Mouse (Mus musculus): ENCODE results near the gene Timp3. TPM values are rescaled to one million over a fixed set of nuclear protein-coding genes. Genes with fewer than 3 reads are reported as not detected.

Timp3 gene
- polyA plus RNA-seq, 1 experiment from 2014 or later: 91.7 TPM

- Histone ChIP-seq H3K4me3 (ENCODE audit: low read length) (no peak overlapping the region), H3K36me3 (ENCODE audit: control insufficient read depth, insufficient read depth) (0 out of 2 replicates have a peak, but pooled peaks cover 4% of the 10 kb centered on the region), H3K27ac (ENCODE audit: low read length) (no peak overlapping the region), H3K4me2 (ENCODE audit: low read depth, low read length) (no peak overlapping the region), H3K9me3 (replicated peaks; ENCODE audit: control insufficient read depth, low read length) (no peaks in the 10 kb centered on the region), H3K27me3 (ENCODE audit: control insufficient read depth, insufficient read depth, low read length) (no peaks in the 10 kb centered on the region), H3K4me1 (ENCODE audit: control insufficient read depth, insufficient read depth, low read length) (peaks cover 27% of the 10 kb centered on the region), H3K9ac (ENCODE audit: low read length) (no peak overlapping the region)
- 80% methylated on average over 8 of the region's 8 CpGs for WGBS
- no peak for ATAC-seq (replicated peaks; ENCODE audit: extremely low read depth, insufficient read depth, low FRiP score)
Observed at GRCm38 (mm10) chr10:86329241-86329882, 29.2 kb downstream of the Timp3 start.

GRCm38 (mm10) chr10:86330993-86331680 is 31.0 kb downstream of the Timp3 start:
- Histone ChIP-seq H3K4me2 (ENCODE audit: low read depth, low read length) (no peak overlapping the region), H3K27ac (ENCODE audit: low read length) (peak overlapping the region; percentile 81), H3K36me3 (ENCODE audit: control insufficient read depth, insufficient read depth) (0 out of 2 replicates have a peak, but pooled peaks cover 4% of the 10 kb centered on the region), H3K4me1 (ENCODE audit: control insufficient read depth, insufficient read depth, low read length) (peaks cover 31% of the 10 kb centered on the region), H3K27me3 (ENCODE audit: control insufficient read depth, insufficient read depth, low read length) (no peaks in the 10 kb centered on the region), H3K9me3 (replicated peaks; ENCODE audit: control insufficient read depth, low read length) (no peaks in the 10 kb centered on the region), H3K4me3 (ENCODE audit: low read length) (no peak overlapping the region), H3K9ac (ENCODE audit: low read length) (no peak overlapping the region)
- ATAC-seq (replicated peaks; ENCODE audit: extremely low read depth, insufficient read depth, low FRiP score): no peak
- 60% methylated on average over 5 of the region's 5 CpGs for WGBS

GRCm38 (mm10) chr10:86331681-86332281 is 31.6 kb downstream of the Timp3 start:
- 29% methylated on average over 7 of the region's 7 CpGs for WGBS
- Histone ChIP-seq H3K27me3 (ENCODE audit: control insufficient read depth, insufficient read depth, low read length) (no peaks in the 10 kb centered on the region), H3K4me2 (ENCODE audit: low read depth, low read length) (no peak overlapping the region), H3K27ac (ENCODE audit: low read length) (peak overlapping the region; percentile 81), H3K9me3 (replicated peaks; ENCODE audit: control insufficient read depth, low read length) (no peaks in the 10 kb centered on the region), H3K4me1 (ENCODE audit: control insufficient read depth, insufficient read depth, low read length) (peaks cover 37% of the 10 kb centered on the region), H3K36me3 (ENCODE audit: control insufficient read depth, insufficient read depth) (0 out of 2 replicates have a peak, but pooled peaks cover 3% of the 10 kb centered on the region), H3K4me3 (ENCODE audit: low read length) (no peak overlapping the region), H3K9ac (ENCODE audit: low read length) (no peak overlapping the region)
- 0 out of 2 replicates have a peak, but pooled peaks have one; percentile 43 for ATAC-seq (replicated peaks; ENCODE audit: extremely low read depth, insufficient read depth, low FRiP score)

GRCm38 (mm10) chr10:86332942-86333341 is 32.8 kb downstream of the Timp3 start:
- H3K4me3 ChIP-seq (ENCODE audit: low read length): no peak overlapping the region
- H3K36me3 ChIP-seq (ENCODE audit: control insufficient read depth, insufficient read depth): no peaks in the 10 kb centered on the region
- H3K4me2 ChIP-seq (ENCODE audit: low read depth, low read length): no peak overlapping the region
- H3K9ac ChIP-seq (ENCODE audit: low read length): no peak overlapping the region
- H3K27ac ChIP-seq (ENCODE audit: low read length): no peak overlapping the region
- H3K27me3 ChIP-seq (ENCODE audit: control insufficient read depth, insufficient read depth, low read length): no peaks in the 10 kb centered on the region
- ATAC-seq (replicated peaks; ENCODE audit: extremely low read depth, insufficient read depth, low FRiP score): no peak
- H3K4me1 ChIP-seq (ENCODE audit: control insufficient read depth, insufficient read depth, low read length): peaks cover 48% of the 10 kb centered on the region
- WGBS: 47% methylated on average over 3 of the region's 3 CpGs
- H3K9me3 ChIP-seq (replicated peaks; ENCODE audit: control insufficient read depth, low read length): no peaks in the 10 kb centered on the region

- Histone ChIP-seq H3K4me2 (ENCODE audit: low read depth, low read length) (no peak overlapping the region), H3K9ac (ENCODE audit: low read length) (no peak overlapping the region), H3K27ac (ENCODE audit: low read length) (no peak overlapping the region), H3K9me3 (replicated peaks; ENCODE audit: control insufficient read depth, low read length) (no peaks in the 10 kb centered on the region), H3K27me3 (ENCODE audit: control insufficient read depth, insufficient read depth, low read length) (no peaks in the 10 kb centered on the region), H3K4me1 (ENCODE audit: control insufficient read depth, insufficient read depth, low read length) (peaks cover 65% of the 10 kb centered on the region), H3K4me3 (ENCODE audit: low read length) (no peak overlapping the region), H3K36me3 (ENCODE audit: control insufficient read depth, insufficient read depth) (no peaks in the 10 kb centered on the region)
- WGBS: 65% methylated on average over 8 of the region's 8 CpGs
- no peak for ATAC-seq (replicated peaks; ENCODE audit: extremely low read depth, insufficient read depth, low FRiP score)
Observed at GRCm38 (mm10) chr10:86334581-86334980, 34.4 kb downstream of the Timp3 start.

- Histone ChIP-seq H3K27ac (ENCODE audit: low read length) (0 out of 2 replicates have a peak overlapping the region, but pooled peaks have one; percentile 4), H3K9ac (ENCODE audit: low read length) (no peak overlapping the region), H3K4me1 (ENCODE audit: control insufficient read depth, insufficient read depth, low read length) (peaks cover 75% of the 10 kb centered on the region), H3K4me3 (ENCODE audit: low read length) (no peak overlapping the region), H3K27me3 (ENCODE audit: control insufficient read depth, insufficient read depth, low read length) (no peaks in the 10 kb centered on the region), H3K4me2 (ENCODE audit: low read depth, low read length) (no peak overlapping the region), H3K36me3 (ENCODE audit: control insufficient read depth, insufficient read depth) (no peaks in the 10 kb centered on the region), H3K9me3 (replicated peaks; ENCODE audit: control insufficient read depth, low read length) (no peaks in the 10 kb centered on the region)
- 21% methylated on average over 1 of the region's 1 CpGs for WGBS
- no peak for ATAC-seq (replicated peaks; ENCODE audit: extremely low read depth, insufficient read depth, low FRiP score)
Observed at GRCm38 (mm10) chr10:86336506-86336905, 36.3 kb downstream of the Timp3 start.

GRCm38 (mm10) chr10:86337239-86337638 is 37.1 kb downstream of the Timp3 start:
- WGBS: 34% methylated on average over 3 of the region's 3 CpGs
- peaks cover 75% of the 10 kb centered on the region for H3K4me1 ChIP-seq (ENCODE audit: control insufficient read depth, insufficient read depth, low read length)
- no peak overlapping the region for H3K4me3 ChIP-seq (ENCODE audit: low read length)
- H3K36me3 ChIP-seq (ENCODE audit: control insufficient read depth, insufficient read depth): no peaks in the 10 kb centered on the region
- no peak overlapping the region for H3K27ac ChIP-seq (ENCODE audit: low read length)
- H3K9ac ChIP-seq (ENCODE audit: low read length): no peak overlapping the region
- no peak overlapping the region for H3K4me2 ChIP-seq (ENCODE audit: low read depth, low read length)
- H3K27me3 ChIP-seq (ENCODE audit: control insufficient read depth, insufficient read depth, low read length): no peaks in the 10 kb centered on the region
- ATAC-seq (replicated peaks; ENCODE audit: extremely low read depth, insufficient read depth, low FRiP score): no peak
- no peaks in the 10 kb centered on the region for H3K9me3 ChIP-seq (replicated peaks; ENCODE audit: control insufficient read depth, low read length)

GRCm38 (mm10) chr10:86338121-86338715 is 38.0 kb downstream of the Timp3 start:
- H3K9ac ChIP-seq (ENCODE audit: low read length): no peak overlapping the region
- no peak overlapping the region for H3K4me2 ChIP-seq (ENCODE audit: low read depth, low read length)
- no peak overlapping the region for H3K27ac ChIP-seq (ENCODE audit: low read length)
- H3K9me3 ChIP-seq (replicated peaks; ENCODE audit: control insufficient read depth, low read length): no peaks in the 10 kb centered on the region
- H3K4me3 ChIP-seq (ENCODE audit: low read length): no peak overlapping the region
- H3K36me3 ChIP-seq (ENCODE audit: control insufficient read depth, insufficient read depth): no peaks in the 10 kb centered on the region
- WGBS: 65% methylated on average over 4 of the region's 4 CpGs
- H3K27me3 ChIP-seq (ENCODE audit: control insufficient read depth, insufficient read depth, low read length): no peaks in the 10 kb centered on the region
- H3K4me1 ChIP-seq (ENCODE audit: control insufficient read depth, insufficient read depth, low read length): peaks cover 75% of the 10 kb centered on the region
- no peak for ATAC-seq (replicated peaks; ENCODE audit: extremely low read depth, insufficient read depth, low FRiP score)
